Mouse (Mus musculus): ENCODE measurements around the gene Auh. TPM values are rescaled to one million over a fixed set of nuclear protein-coding genes. Genes with fewer than 3 reads are reported as not detected.

Auh gene
- total and polyA plus RNA-seq, 3 experiments, result 68.5 to 191 (median 74.1) TPM

DNA sequence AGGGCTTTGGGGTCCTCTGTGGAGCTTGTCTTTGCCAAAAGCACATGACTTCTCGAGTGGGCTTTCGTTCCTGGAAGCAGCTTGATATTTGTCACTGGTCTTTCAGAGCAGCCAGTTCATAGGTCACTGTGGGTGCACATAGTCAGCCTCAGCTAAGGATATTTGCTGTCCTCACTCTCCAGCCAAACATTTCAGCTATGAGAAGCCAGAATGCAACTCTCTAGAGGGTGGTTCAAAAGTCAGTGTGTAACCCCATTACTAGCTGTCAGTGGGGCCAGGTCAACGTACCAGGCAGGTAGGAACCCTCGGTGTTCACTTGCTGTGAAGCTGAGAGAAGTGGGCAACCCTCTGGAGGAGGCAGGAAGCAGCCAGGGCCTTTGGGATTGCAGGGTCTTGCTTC, 109.6 kb downstream of the Auh start:
- Histone ChIP-seq H3K27me3 (replicated peaks) (no peaks in the 10 kb centered on the region), H3K9me3 (replicated peaks; ENCODE audit: low read length) (no peaks in the 10 kb centered on the region), H3K79me2 (replicated peaks; ENCODE audit: control insufficient read depth, extremely low read depth, insufficient read depth, poor library complexity, severe bottlenecking) (no peaks in the 10 kb centered on the region), H3K4me1 (ENCODE audit: control insufficient read depth in 1 of 2, insufficient read depth in 2 of 2) (peaks cover 11 to 47% of the 10 kb centered on the region in 2 experiments), H3K36me3 (replicated peaks in 1 of 2; ENCODE audit: control insufficient read depth in 1 of 2, insufficient read depth in 1 of 2, low read length in 1 of 2) (no peaks in the 10 kb centered on the region), H3K9ac (ENCODE audit: insufficient read depth, low read depth) (no peak overlapping the region), H3K4me2 (ENCODE audit: insufficient read depth, low read depth, poor library complexity, severe bottlenecking) (no peak overlapping the region), H3K27ac (ENCODE audit: insufficient read depth, low read depth) (no peak overlapping the region), H3K4me3 (replicated peaks in 1 of 3; ENCODE audit: low read depth in 2 of 3, low read length in 2 of 3, poor library complexity in 1 of 3) (no peak overlapping the region)
- TF ChIP-seq ETS1 (conservative IDR thresholded peaks at IDR 0.05; ENCODE audit: low read depth, low read length), result no peak
- TF ChIP-seq CHD1 (IDR thresholded peaks at IDR 0.05; ENCODE audit: low read depth, low read length), result no peak
- no peak for TF ChIP-seq MYC (IDR thresholded peaks at IDR 0.05; ENCODE audit: low read depth, low read length)
- no peak for TF ChIP-seq NELFE (IDR thresholded peaks at IDR 0.05; ENCODE audit: low read depth, low read length)
- TF ChIP-seq USF1 (IDR thresholded peaks at IDR 0.05; ENCODE audit: low read depth, low read length), result no peak
- no peak for TF ChIP-seq SMC3 (IDR thresholded peaks at IDR 0.05; ENCODE audit: low read depth, low read length)
- no peak for TF ChIP-seq CHD2 (IDR thresholded peaks at IDR 0.05; ENCODE audit: low read length)
- no peak for TF ChIP-seq KAT2A (IDR thresholded peaks at IDR 0.05; ENCODE audit: insufficient replicate concordance, low read length)
- TF ChIP-seq POLR2AphosphoS2 (IDR thresholded peaks at IDR 0.05; ENCODE audit: low read depth, low read length), result no peak
- no peak for TF ChIP-seq CTCF (conservative IDR thresholded peaks at IDR 0.05 in 1 of 2, IDR thresholded peaks at IDR 0.05 in 1 of 2; ENCODE audit: low read depth in 2 of 2, low read length in 2 of 2)
- TF ChIP-seq MAFK (IDR thresholded peaks at IDR 0.05; ENCODE audit: insufficient replicate concordance, low read length), result no peak
- no peak for TF ChIP-seq ZMIZ1 (IDR thresholded peaks at IDR 0.05; ENCODE audit: low read depth, low read length)
- TF ChIP-seq NRF1 (IDR thresholded peaks at IDR 0.05; ENCODE audit: low read depth, low read length), result no peak
- no peak for TF ChIP-seq MAX (IDR thresholded peaks at IDR 0.05; ENCODE audit: low read length)
- TF ChIP-seq MXI1 (IDR thresholded peaks at IDR 0.05; ENCODE audit: low read depth, low read length), result no peak
- TF ChIP-seq ZC3H11A (IDR thresholded peaks at IDR 0.05; ENCODE audit: low read depth, low read length), result no peak
- TF ChIP-seq BHLHE40 (IDR thresholded peaks at IDR 0.05; ENCODE audit: low read depth, low read length), result no peak
- no peak for TF ChIP-seq IRF4 (IDR thresholded peaks at IDR 0.05; ENCODE audit: low read depth, low read length)
- no peak for TF ChIP-seq E2F4 (IDR thresholded peaks at IDR 0.05; ENCODE audit: insufficient replicate concordance, low read depth, low read length)
- TF ChIP-seq GABPA (IDR thresholded peaks at IDR 0.05; ENCODE audit: insufficient replicate concordance, low read depth, low read length), result no peak
- DNase-seq (ENCODE audit: extremely low read depth), result no peak
- in situ Hi-C loops (cut with MboI; ENCODE audit: low pct_ligation_motif_present, low pct_unique_long_range_greater_than_20kb, low sequenced_read_pairs) (no loop called here), dilution Hi-C loops (cut with MboI; ENCODE audit: extremely low pct_ligation_motif_present, extremely low pct_unique_long_range_greater_than_20kb, low sequenced_read_pairs) (no loop called here)

DNA sequence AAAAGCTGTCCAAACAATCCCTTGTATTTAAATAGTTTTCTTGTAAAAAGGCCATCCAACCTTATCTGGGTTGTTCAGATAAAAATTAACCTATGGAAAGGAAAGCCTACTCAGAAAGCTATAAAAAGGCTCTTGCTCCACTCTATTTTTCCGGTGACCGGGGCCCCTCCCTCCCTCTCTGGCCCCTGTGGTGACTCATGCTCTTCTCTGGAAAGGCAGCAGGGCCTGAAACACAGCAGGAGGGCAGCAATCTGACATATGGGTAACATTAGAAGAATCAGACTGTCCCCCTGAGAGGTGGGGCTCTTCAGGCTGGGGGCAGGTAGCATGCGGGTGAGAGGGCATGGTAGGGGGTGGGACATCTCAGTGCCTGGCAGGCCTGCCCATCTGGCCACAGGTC, 110.7 kb downstream of the Auh start:
- no peak overlapping the region for H3K4me3 ChIP-seq (replicated peaks in 1 of 3; ENCODE audit: low read depth in 2 of 3, low read length in 2 of 3, poor library complexity in 1 of 3)
- in situ Hi-C loops (cut with MboI; ENCODE audit: low pct_ligation_motif_present, low pct_unique_long_range_greater_than_20kb, low sequenced_read_pairs) (no loop called here), dilution Hi-C loops (cut with MboI; ENCODE audit: extremely low pct_ligation_motif_present, extremely low pct_unique_long_range_greater_than_20kb, low sequenced_read_pairs) (no loop called here)
- H3K9me3 ChIP-seq (replicated peaks; ENCODE audit: low read length), result no peaks in the 10 kb centered on the region
- peaks cover 11 to 45% of the 10 kb centered on the region in 2 experiments for H3K4me1 ChIP-seq (ENCODE audit: control insufficient read depth in 1 of 2, insufficient read depth in 2 of 2)
- no peaks in the 10 kb centered on the region for H3K79me2 ChIP-seq (replicated peaks; ENCODE audit: control insufficient read depth, extremely low read depth, insufficient read depth, poor library complexity, severe bottlenecking)
- H3K27ac ChIP-seq (ENCODE audit: insufficient read depth, low read depth), result no peak overlapping the region
- H3K4me2 ChIP-seq (ENCODE audit: insufficient read depth, low read depth, poor library complexity, severe bottlenecking), result 0 out of 2 replicates have a peak overlapping the region, but pooled peaks have one; percentile 8
- H3K36me3 ChIP-seq (replicated peaks in 1 of 2; ENCODE audit: control insufficient read depth in 1 of 2, insufficient read depth in 1 of 2, low read length in 1 of 2), result no peaks in the 10 kb centered on the region
- no peaks in the 10 kb centered on the region for H3K27me3 ChIP-seq (replicated peaks)
- no peak overlapping the region for H3K9ac ChIP-seq (ENCODE audit: insufficient read depth, low read depth)
- peak; percentile 72 for DNase-seq (ENCODE audit: extremely low read depth)
- TF ChIP-seq ZKSCAN1 (IDR thresholded peaks at IDR 0.05; ENCODE audit: borderline replicate concordance, low read depth, low read length) (no peak), NELFE (IDR thresholded peaks at IDR 0.05; ENCODE audit: low read depth, low read length) (no peak), SIN3A (IDR thresholded peaks at IDR 0.05; ENCODE audit: low read length) (no peak), MYC (IDR thresholded peaks at IDR 0.05; ENCODE audit: low read depth, low read length) (no peak), CTCF (conservative IDR thresholded peaks at IDR 0.05 in 1 of 2, IDR thresholded peaks at IDR 0.05 in 1 of 2; ENCODE audit: low read depth in 2 of 2, low read length in 2 of 2) (no peak), TBP (conservative IDR thresholded peaks at IDR 0.05; ENCODE audit: low read depth, low read length) (no peak), KAT2A (IDR thresholded peaks at IDR 0.05; ENCODE audit: insufficient replicate concordance, low read length) (no peak), USF2 (conservative IDR thresholded peaks at IDR 0.05; ENCODE audit: low read depth, low read length) (no peak), JUND (conservative IDR thresholded peaks at IDR 0.05; ENCODE audit: low read depth, low read length) (peak; percentile 23; the same call in 1 of the 2 replicates), IRF4 (IDR thresholded peaks at IDR 0.05; ENCODE audit: low read depth, low read length) (no peak), USF1 (IDR thresholded peaks at IDR 0.05; ENCODE audit: low read depth, low read length) (no peak), CHD1 (IDR thresholded peaks at IDR 0.05; ENCODE audit: low read depth, low read length) (no peak), ZNF384 (IDR thresholded peaks at IDR 0.05; ENCODE audit: low read depth, low read length) (no peak), MAZ (IDR thresholded peaks at IDR 0.05; ENCODE audit: low read depth, low read length) (peak; percentile 68; the same call in 1 of the 2 replicates), JUN (IDR thresholded peaks at IDR 0.05; ENCODE audit: insufficient read depth, low read depth, low read length) (no peak), ETS1 (conservative IDR thresholded peaks at IDR 0.05; ENCODE audit: low read depth, low read length) (peak; percentile 67), ELF1 (IDR thresholded peaks at IDR 0.05; ENCODE audit: low read depth, low read length) (no peak), ZMIZ1 (IDR thresholded peaks at IDR 0.05; ENCODE audit: low read depth, low read length) (no peak), MEF2A (IDR thresholded peaks at IDR 0.05; ENCODE audit: borderline replicate concordance, low read depth, low read length) (peak; percentile 89), SMC3 (IDR thresholded peaks at IDR 0.05; ENCODE audit: low read depth, low read length) (no peak), EP300 (IDR thresholded peaks at IDR 0.05; ENCODE audit: low read length) (peak; percentile 58), UBTF (IDR thresholded peaks at IDR 0.05; ENCODE audit: low read depth, low read length) (no peak)
